Mouse (Mus musculus) stomach, embryonic 16.5 days (tissue): ENCODE data around the gene Slc18a3. TPM values are rescaled to one million over a fixed set of nuclear protein-coding genes. Genes with fewer than 3 reads are reported as not detected.

Source experiments
- ATAC-seq: fragments of 200-750 bp; cut with Nextera tagmentation; 2 replicates; pipeline ENCODE4 v1.8.0; 2017; ENCODE audit warnings: moderate number of reproducible peaks, moderate TSS enrichment; ENCODE audit not compliant: insufficient read depth, low FRiP score
- H3K27ac ChIP-seq: fragments of 300-500 bp; sonication (generic); 2 replicates; pipeline ENCODE4 v1.5.1; 2014; ENCODE audit warnings: low read length
- H3K27me3 ChIP-seq: fragments of 300-500 bp; sonication (generic); 2 replicates; pipeline ENCODE4 v1.6.1; 2014; ENCODE audit warnings: low read length, control low read depth, mixed read lengths; ENCODE audit not compliant: control insufficient read depth, insufficient read depth
- H3K36me3 ChIP-seq: fragments of 300-500 bp; sonication (generic); 2 replicates; pipeline ENCODE4 v1.6.1; 2014; ENCODE audit warnings: low read length; ENCODE audit not compliant: control insufficient read depth, insufficient read depth
- H3K4me1 ChIP-seq: fragments of 300-500 bp; sonication (generic); 2 replicates; pipeline ENCODE4 v1.6.1; 2014; ENCODE audit warnings: low read length, control low read depth, mixed read lengths; ENCODE audit not compliant: control insufficient read depth, insufficient read depth
- H3K4me2 ChIP-seq: fragments of 300-500 bp; sonication (generic); 2 replicates; pipeline ENCODE4 v1.6.1; 2014; ENCODE audit warnings: low read depth, low read length, mixed read lengths
- H3K4me3 ChIP-seq: fragments of 300-500 bp; sonication (generic); replicated peaks from 2 replicates; pipeline ENCODE4 v1.5.1; 2014; ENCODE audit warnings: mild to moderate bottlenecking, low read length
- H3K9ac ChIP-seq: fragments of 300-500 bp; sonication (generic); 2 replicates; pipeline ENCODE4 v1.6.1; 2014; ENCODE audit warnings: low read length
- H3K9me3 ChIP-seq: fragments of 300-500 bp; sonication (generic); replicated peaks from 2 replicates; pipeline ENCODE4 v1.6.1; 2016; ENCODE audit warnings: low read length, control low read depth; ENCODE audit not compliant: control insufficient read depth
- WGBS: fragments of 180-500 bp; shearing (Covaris S2); extraction: QIAGEN DNeasy Blood & Tissue Kit; methylation state at CpG from one replicate; pipeline ENCODE4 v1.1.7; 2014; 5-methylcytosine and 5-hydroxymethylcytosine counted together
- polyA plus RNA-seq: library from polyadenylated mRNA; unstranded; fragments of >200 nt; fragmentation: Nextera tagmentation; extraction: Ambion mirVana; gene quantifications from 2 replicates; pipeline ENCODE4 v1.2.1, GENCODE M21; 2015

Slc18a3 gene
- polyA plus RNA-seq, 1 experiment from 2014 or later, result 4.8 TPM

DNA sequence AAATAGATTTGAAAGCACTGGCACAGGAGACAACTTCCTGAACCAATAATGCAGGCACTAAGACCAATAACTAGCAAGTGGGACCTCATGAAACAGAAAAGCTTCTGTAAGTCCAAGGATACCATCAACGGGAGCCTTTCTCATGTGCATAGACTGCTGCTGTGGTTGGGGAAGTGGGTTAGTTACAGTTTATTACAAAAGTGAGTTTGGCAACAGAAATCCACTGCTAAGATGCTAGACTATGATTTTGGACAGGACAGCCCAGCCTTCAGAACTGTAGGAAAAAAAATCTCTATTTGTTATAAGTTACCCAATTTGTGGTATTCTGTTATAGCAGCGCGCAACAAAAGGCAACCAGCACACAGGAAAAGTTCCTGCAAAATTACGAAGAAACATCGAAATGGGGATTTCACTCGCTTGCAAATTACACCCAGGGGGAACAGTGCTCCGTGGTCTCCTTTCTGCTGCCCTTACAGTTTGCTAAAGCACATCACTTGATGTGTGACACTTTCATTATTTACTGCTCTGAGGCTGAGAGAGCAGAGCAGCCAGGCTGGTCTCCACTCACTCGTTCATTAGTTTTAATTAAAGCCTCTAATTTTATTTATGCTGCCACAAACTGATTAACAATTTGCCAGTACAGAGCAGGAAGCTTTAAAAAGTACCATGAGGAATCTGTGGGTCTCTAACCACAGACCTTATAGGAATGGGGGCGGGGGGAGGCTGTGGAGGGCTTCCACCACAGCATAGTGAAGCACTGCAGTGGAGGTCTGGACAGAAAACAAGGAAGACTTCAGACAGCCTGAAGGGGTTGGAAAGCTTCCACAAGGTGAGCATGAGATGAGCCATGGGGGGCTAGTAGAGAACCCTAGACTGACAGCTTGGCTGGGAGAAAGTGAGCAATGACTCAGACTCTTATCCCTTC lies 38.4 kb upstream of the Slc18a3 start:
- H3K4me1 ChIP-seq, result no peaks in the 10 kb centered on the region

DNA sequence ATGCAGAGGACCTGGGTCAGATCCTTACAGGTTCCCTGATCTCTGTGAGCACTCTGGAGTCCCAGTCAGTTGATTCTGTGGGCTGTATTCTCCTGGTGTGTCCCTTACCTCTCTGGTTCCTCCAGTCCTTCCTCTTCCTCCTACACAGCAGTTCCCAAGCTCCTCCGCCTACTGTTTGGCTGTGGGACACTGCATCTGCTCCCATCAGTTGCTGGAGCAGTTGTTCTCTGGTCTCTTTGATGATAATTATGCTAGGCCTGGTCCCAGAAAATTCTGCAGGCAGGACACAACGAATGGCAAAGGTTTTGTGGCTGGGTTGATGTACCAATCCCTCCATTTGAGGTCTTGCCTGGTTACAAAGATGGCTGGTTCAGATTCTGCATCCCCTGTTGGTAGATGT lies 36.7 kb upstream of the Slc18a3 start:
- no peak overlapping the region for H3K27ac ChIP-seq
- no peaks in the 10 kb centered on the region for H3K36me3 ChIP-seq
- no peak overlapping the region for H3K4me2 ChIP-seq
- no peaks in the 10 kb centered on the region for H3K4me1 ChIP-seq
- no peak for ATAC-seq
- H3K27me3 ChIP-seq, result no peaks in the 10 kb centered on the region
- WGBS, result 65% methylated on average over 2 of the region's 2 CpGs
- H3K9ac ChIP-seq, result no peak overlapping the region
- H3K4me3 ChIP-seq, result no peak overlapping the region
- H3K9me3 ChIP-seq, result no peaks in the 10 kb centered on the region

More for the DNA sequence above, 38.4 kb upstream of the Slc18a3 start:
- ATAC-seq, result no peak
- 73% methylated on average over 9 of the region's 9 CpGs for WGBS
- H3K36me3 ChIP-seq, result no peaks in the 10 kb centered on the region
- H3K27ac ChIP-seq, result no peak overlapping the region
- no peaks in the 10 kb centered on the region for H3K9me3 ChIP-seq
- no peak overlapping the region for H3K9ac ChIP-seq
- no peak overlapping the region for H3K4me2 ChIP-seq
- no peaks in the 10 kb centered on the region for H3K27me3 ChIP-seq
- no peak overlapping the region for H3K4me3 ChIP-seq

DNA sequence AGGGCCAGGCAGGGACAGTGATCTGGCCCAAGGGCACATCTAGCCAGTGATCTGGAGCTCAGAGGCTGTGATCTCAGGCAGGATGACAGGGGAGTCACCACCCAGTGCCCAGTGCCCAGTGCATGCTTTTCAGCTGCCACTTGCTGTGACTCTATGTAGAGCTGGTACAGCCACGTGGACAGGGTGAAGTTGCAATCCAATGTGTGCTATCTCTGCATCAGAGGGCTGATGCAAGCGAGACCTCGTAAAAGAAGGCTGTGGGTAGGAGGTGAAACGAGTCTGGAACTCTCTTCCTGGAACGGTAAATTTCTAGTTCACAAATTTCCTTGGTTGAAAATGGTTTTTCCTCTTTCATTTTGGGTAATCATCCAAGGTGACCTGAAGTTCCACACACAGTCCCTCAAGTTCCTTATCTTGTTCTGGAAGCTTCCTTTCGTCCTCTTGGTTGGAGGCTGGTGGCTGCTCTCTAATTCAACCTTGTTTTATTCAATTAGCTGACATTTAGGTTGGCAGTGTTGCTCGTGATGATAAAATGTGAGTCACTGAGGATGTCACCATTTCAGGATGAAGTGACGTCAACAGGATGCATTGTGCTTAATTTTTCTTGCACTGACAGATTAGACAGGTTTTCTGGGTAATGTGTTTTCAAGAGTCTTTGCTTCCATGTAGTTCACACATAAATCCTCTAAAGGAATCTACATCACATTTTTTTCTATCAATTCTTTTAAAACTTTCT lies 31.6 kb upstream of the Slc18a3 start:
- Histone ChIP-seq H3K4me1 (peaks cover 7% of the 10 kb centered on the region; the same call in 1 of the 2 replicates), H3K4me3 (no peak overlapping the region), H3K9ac (no peak overlapping the region), H3K4me2 (no peak overlapping the region), H3K36me3 (no peaks in the 10 kb centered on the region), H3K27me3 (no peaks in the 10 kb centered on the region), H3K27ac (no peak overlapping the region), H3K9me3 (no peaks in the 10 kb centered on the region)
- ATAC-seq, result no peak
- WGBS, result 65% methylated on average over 8 of the region's 8 CpGs

DNA sequence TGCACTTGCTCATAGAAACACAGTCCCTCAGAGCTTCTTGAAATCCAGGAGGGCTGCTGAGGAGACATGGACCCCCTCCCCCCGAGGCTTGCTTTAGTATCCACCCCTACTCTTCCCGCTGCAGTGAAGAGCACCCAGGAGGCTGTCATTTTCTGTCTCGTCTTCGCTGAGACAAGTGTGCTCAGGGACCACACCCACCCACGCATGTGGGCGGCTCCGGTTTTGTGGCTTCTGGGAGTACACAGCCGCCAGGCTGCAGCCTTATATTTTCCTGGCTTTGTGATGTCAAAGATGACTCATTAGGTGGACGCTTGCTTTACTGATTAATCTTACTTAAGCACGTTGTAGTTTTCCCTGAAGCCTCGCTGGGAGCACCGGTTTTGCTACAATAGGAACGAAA lies 27.9 kb upstream of the Slc18a3 start:
- 8% methylated on average over 13 of the region's 13 CpGs for WGBS
- Histone ChIP-seq H3K9me3 (no peaks in the 10 kb centered on the region), H3K27me3 (no peaks in the 10 kb centered on the region), H3K36me3 (no peaks in the 10 kb centered on the region), H3K9ac (no peak overlapping the region), H3K4me2 (peak overlapping the region; percentile 47), H3K4me1 (peaks cover 7% of the 10 kb centered on the region; the same call in 1 of the 2 replicates), H3K4me3 (peak overlapping the region; percentile 24), H3K27ac (no peak overlapping the region)
- peak; percentile 56; the same call in 1 of the 2 replicates for ATAC-seq

DNA sequence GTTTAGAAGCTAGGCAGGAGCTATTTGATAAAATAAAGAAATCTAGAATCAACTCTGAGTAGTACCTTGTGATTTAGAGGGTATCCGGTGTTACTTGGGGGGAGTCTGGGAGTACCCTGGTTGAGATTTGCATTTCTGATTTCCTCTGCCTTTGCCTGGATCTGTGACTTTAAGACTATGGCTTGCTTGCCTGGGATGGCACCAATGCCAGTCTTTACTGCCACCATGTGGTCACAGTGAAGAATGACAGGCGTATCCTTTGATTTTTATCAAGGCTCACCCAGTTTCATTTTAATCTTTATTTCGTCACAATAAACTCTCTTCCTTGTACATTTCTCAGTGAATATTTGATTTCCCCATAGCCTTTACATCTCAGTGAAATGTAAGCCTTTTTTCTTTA lies 17.4 kb upstream of the Slc18a3 start:
- H3K27ac ChIP-seq, result no peak overlapping the region
- H3K36me3 ChIP-seq, result no peaks in the 10 kb centered on the region
- WGBS, result 5% methylated on average over 3 of the region's 3 CpGs
- H3K4me2 ChIP-seq, result no peak overlapping the region
- no peak overlapping the region for H3K4me3 ChIP-seq
- H3K9ac ChIP-seq, result no peak overlapping the region
- H3K9me3 ChIP-seq, result no peaks in the 10 kb centered on the region
- ATAC-seq, result no peak; the same call in 1 of the 2 replicates
- H3K4me1 ChIP-seq, result no peaks in the 10 kb centered on the region
- no peaks in the 10 kb centered on the region for H3K27me3 ChIP-seq

DNA sequence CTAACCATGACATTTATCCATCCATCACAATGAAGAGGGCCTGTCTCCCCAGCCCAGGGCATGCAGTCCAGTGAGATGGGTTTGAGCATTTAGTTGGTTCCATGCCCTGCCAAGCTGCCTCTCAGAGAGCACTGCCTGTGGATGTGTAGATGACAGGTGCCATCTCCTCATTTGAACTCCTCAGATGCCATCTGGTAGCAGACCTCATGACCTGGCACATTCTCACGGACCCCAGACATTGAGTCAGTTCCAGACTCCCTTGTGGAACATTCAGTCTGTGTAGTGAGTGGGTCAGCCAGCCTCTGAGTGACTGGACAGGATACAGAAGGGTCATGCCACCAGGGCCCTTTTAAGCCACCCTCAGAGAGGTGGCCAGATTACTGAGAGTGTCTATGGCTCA lies 12.9 kb upstream of the Slc18a3 start:
- WGBS, result 66% methylated on average over 1 of the region's 1 CpGs
- Histone ChIP-seq H3K4me1 (no peaks in the 10 kb centered on the region), H3K27ac (no peak overlapping the region), H3K4me3 (no peak overlapping the region), H3K4me2 (no peak overlapping the region), H3K27me3 (no peaks in the 10 kb centered on the region), H3K36me3 (no peaks in the 10 kb centered on the region), H3K9me3 (no peaks in the 10 kb centered on the region), H3K9ac (no peak overlapping the region)
- ATAC-seq, result no peak

DNA sequence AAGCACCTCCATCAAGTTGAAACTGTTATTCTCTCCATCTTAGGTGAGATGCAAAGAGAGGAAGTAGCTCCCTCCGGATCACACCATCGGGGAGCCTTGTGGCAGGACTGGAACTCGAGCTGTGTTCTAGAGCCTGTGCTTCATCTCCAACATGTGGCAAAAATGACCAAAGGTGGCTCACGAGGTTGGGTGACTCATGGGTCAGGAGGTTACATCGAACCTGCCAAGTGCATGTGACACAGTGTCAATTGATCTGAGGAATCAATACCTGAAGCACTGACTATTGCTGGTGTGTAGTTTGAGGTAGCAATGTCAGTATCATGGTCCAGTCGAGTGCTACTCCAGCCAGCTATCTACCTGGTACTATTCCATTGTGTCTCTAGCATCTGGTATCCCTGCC lies 11.9 kb upstream of the Slc18a3 start:
- ATAC-seq, result no peak
- Histone ChIP-seq H3K4me2 (no peak overlapping the region), H3K9ac (no peak overlapping the region), H3K9me3 (no peaks in the 10 kb centered on the region), H3K4me3 (no peak overlapping the region), H3K27ac (no peak overlapping the region), H3K27me3 (no peaks in the 10 kb centered on the region; the same call in 1 of the 2 replicates), H3K36me3 (no peaks in the 10 kb centered on the region), H3K4me1 (no peaks in the 10 kb centered on the region)
- WGBS, result 68% methylated on average over 6 of the region's 6 CpGs

DNA sequence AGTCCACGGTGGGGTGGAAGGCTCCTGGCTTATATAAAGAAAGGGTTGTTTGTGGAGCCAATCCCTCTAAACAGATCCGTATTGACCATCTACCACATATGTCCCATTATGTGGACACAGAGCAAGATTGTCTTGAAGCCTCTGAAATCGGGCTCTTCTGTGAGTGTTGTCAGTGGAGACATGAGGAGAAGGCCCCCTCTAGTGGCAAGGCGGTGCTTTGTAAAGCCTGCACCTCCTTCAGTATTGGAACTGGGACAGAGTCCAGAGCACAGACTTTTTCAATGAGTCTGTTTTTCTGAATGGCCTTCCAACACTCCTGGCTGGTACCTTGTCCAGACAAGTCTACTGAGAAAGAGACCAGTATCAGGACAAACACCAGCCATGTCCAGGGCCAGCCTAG lies 8.3 kb upstream of the Slc18a3 start:
- H3K27ac ChIP-seq, result no peak overlapping the region
- H3K4me3 ChIP-seq, result no peak overlapping the region
- H3K9ac ChIP-seq, result no peak overlapping the region
- H3K27me3 ChIP-seq, result no peaks in the 10 kb centered on the region; the same call in 1 of the 2 replicates
- WGBS, result 7% methylated on average over 4 of the region's 4 CpGs
- no peaks in the 10 kb centered on the region for H3K9me3 ChIP-seq
- H3K4me1 ChIP-seq, result no peaks in the 10 kb centered on the region
- no peaks in the 10 kb centered on the region for H3K36me3 ChIP-seq
- no peak overlapping the region for H3K4me2 ChIP-seq
- peak; percentile 21; the same call in 1 of the 2 replicates for ATAC-seq

DNA sequence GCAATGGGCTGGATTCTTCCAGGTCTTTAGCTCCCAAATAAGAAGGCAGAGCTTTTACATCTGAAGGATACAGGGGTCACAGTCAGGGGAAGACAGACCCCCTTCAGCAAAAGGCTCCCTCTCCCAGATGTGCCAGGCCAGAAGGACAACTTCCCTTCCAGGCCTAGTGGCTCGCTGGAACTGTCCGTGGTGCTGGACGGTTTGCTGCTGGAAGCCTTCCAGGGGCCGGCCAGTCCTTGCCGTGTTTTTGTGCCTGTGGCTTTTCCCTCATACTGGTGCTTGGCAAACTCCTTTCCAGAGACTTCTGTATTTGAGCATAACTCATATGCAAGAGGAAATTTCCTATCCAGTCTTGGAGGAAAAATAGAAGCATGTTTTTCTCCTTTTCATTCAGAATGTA lies 3.0 kb upstream of the Slc18a3 start:
- Histone ChIP-seq H3K36me3 (no peaks in the 10 kb centered on the region), H3K4me3 (no peak overlapping the region), H3K9ac (no peak overlapping the region), H3K4me2 (no peak overlapping the region), H3K27ac (no peak overlapping the region), H3K4me1 (peaks cover 11% of the 10 kb centered on the region; the same call in 1 of the 2 replicates), H3K9me3 (no peaks in the 10 kb centered on the region), H3K27me3 (peaks cover 47% of the 10 kb centered on the region)
- no peak for ATAC-seq
- WGBS, result 5% methylated on average over 5 of the region's 5 CpGs
